Mouse (Mus musculus): ENCODE data around the gene Ccnt1. TPM values are rescaled to one million over a fixed set of nuclear protein-coding genes. Genes with fewer than 3 reads are reported as not detected.

The Ccnt1 gene
- total RNA-seq, 1 experiment = 59.1 TPM

GRCm38 (mm10) chr15:98512799-98513321, 57.9 kb downstream of the Ccnt1 start:
- TF ChIP-seq ZNF384 (IDR thresholded peaks at IDR 0.05; ENCODE audit: low read depth, low read length) = no peak
- no peak for TF ChIP-seq MAFK (IDR thresholded peaks at IDR 0.05; ENCODE audit: insufficient read depth, low read depth, low read length)
- no peak for TF ChIP-seq CHD2 (IDR thresholded peaks at IDR 0.05; ENCODE audit: low read depth, low read length)
- TF ChIP-seq HCFC1 (IDR thresholded peaks at IDR 0.05; ENCODE audit: borderline replicate concordance, insufficient read depth, low read length) = no peak
- no peak for TF ChIP-seq ZC3H11A (IDR thresholded peaks at IDR 0.05; ENCODE audit: borderline replicate concordance, low read depth, low read length)
- Histone ChIP-seq H3K36me3 (ENCODE audit: control insufficient read depth, insufficient read depth, low read length, poor library complexity, severe bottlenecking) (peaks cover 2% of the 10 kb centered on the region; the same call in 1 of the 2 replicates), H3K9me3 (ENCODE audit: control insufficient read depth, insufficient read depth, low read depth, low read length) (no peaks in the 10 kb centered on the region), H3K4me1 (ENCODE audit: control insufficient read depth in 2 of 2, insufficient read depth in 2 of 2, low read length in 2 of 2, poor library complexity in 1 of 2) (peaks cover 0 to 3% of the 10 kb centered on the region in 2 experiments; a peak in 2 of 4 replicates), H3K9ac (ENCODE audit: insufficient read depth, low read depth, low read length, poor library complexity, severe bottlenecking) (no peak overlapping the region), H3K4me3 (ENCODE audit: insufficient read depth in 1 of 2, low read depth in 1 of 2, low read length in 2 of 2, poor library complexity in 1 of 2, severe bottlenecking in 1 of 2) (no peak overlapping the region), H3K27ac (ENCODE audit: insufficient read depth, low read depth, low read length, poor library complexity, severe bottlenecking) (no peak overlapping the region)
- in situ Hi-C loops (cut with MboI; ENCODE audit: low sequenced_read_pairs in 2 of 2, unreplicated experiment in 2 of 2) = no loop called here
- no peak for DNase-seq (ENCODE audit: low read depth, low spot score)

- Histone ChIP-seq H3K9me3 (ENCODE audit: control insufficient read depth, insufficient read depth, low read depth, low read length) (no peaks in the 10 kb centered on the region), H3K27ac (ENCODE audit: insufficient read depth, low read depth, low read length, poor library complexity, severe bottlenecking) (no peak overlapping the region), H3K36me3 (ENCODE audit: control insufficient read depth, insufficient read depth, low read length, poor library complexity, severe bottlenecking) (no peaks in the 10 kb centered on the region), H3K9ac (ENCODE audit: insufficient read depth, low read depth, low read length, poor library complexity, severe bottlenecking) (no peak overlapping the region), H3K4me3 (ENCODE audit: insufficient read depth in 1 of 2, low read depth in 1 of 2, low read length in 2 of 2, poor library complexity in 1 of 2, severe bottlenecking in 1 of 2) (no peak overlapping the region), H3K4me1 (ENCODE audit: control insufficient read depth in 2 of 2, insufficient read depth in 2 of 2, low read length in 2 of 2, poor library complexity in 1 of 2) (peaks cover 0 to 8% of the 10 kb centered on the region in 2 experiments; a peak in 2 of 4 replicates)
- TF ChIP-seq MAFK (IDR thresholded peaks at IDR 0.05; ENCODE audit: insufficient read depth, low read depth, low read length) (no peak), ZNF384 (IDR thresholded peaks at IDR 0.05; ENCODE audit: low read depth, low read length) (no peak), CHD2 (IDR thresholded peaks at IDR 0.05; ENCODE audit: low read depth, low read length) (no peak), HCFC1 (IDR thresholded peaks at IDR 0.05; ENCODE audit: borderline replicate concordance, insufficient read depth, low read length) (no peak)
- in situ Hi-C loops (cut with MboI; ENCODE audit: low sequenced_read_pairs in 2 of 2, unreplicated experiment in 2 of 2) = no loop called here
- DNase-seq (ENCODE audit: low read depth, low spot score) = no peak
Measured at GRCm38 (mm10) chr15:98512232-98512631, 58.5 kb downstream of the Ccnt1 start.

GRCm38 (mm10) chr15:98511386-98511928, 59.3 kb downstream of the Ccnt1 start:
- no peak for DNase-seq (ENCODE audit: low read depth, low spot score)
- H3K36me3 ChIP-seq (ENCODE audit: control insufficient read depth, insufficient read depth, low read length, poor library complexity, severe bottlenecking) = no peaks in the 10 kb centered on the region
- H3K27ac ChIP-seq (ENCODE audit: insufficient read depth, low read depth, low read length, poor library complexity, severe bottlenecking) = no peak overlapping the region
- no peaks in the 10 kb centered on the region for H3K9me3 ChIP-seq (ENCODE audit: control insufficient read depth, insufficient read depth, low read depth, low read length)
- no peak overlapping the region for H3K4me3 ChIP-seq (ENCODE audit: insufficient read depth in 1 of 2, low read depth in 1 of 2, low read length in 2 of 2, poor library complexity in 1 of 2, severe bottlenecking in 1 of 2)
- no peak for TF ChIP-seq HCFC1 (IDR thresholded peaks at IDR 0.05; ENCODE audit: borderline replicate concordance, insufficient read depth, low read length)
- no peak for TF ChIP-seq CHD2 (IDR thresholded peaks at IDR 0.05; ENCODE audit: low read depth, low read length)
- TF ChIP-seq MAFK (IDR thresholded peaks at IDR 0.05; ENCODE audit: insufficient read depth, low read depth, low read length) = no peak
- TF ChIP-seq ZNF384 (IDR thresholded peaks at IDR 0.05; ENCODE audit: low read depth, low read length) = no peak
- no peak for TF ChIP-seq ZC3H11A (IDR thresholded peaks at IDR 0.05; ENCODE audit: borderline replicate concordance, low read depth, low read length)
- in situ Hi-C loops (cut with MboI; ENCODE audit: low sequenced_read_pairs in 2 of 2, unreplicated experiment in 2 of 2) = no loop called here
- peaks cover 0 to 8% of the 10 kb centered on the region in 2 experiments; a peak in 2 of 4 replicates for H3K4me1 ChIP-seq (ENCODE audit: control insufficient read depth in 2 of 2, insufficient read depth in 2 of 2, low read length in 2 of 2, poor library complexity in 1 of 2)
- H3K9ac ChIP-seq (ENCODE audit: insufficient read depth, low read depth, low read length, poor library complexity, severe bottlenecking) = no peak overlapping the region

GRCm38 (mm10) chr15:98510438-98511385, 60.0 kb downstream of the Ccnt1 start:
- H3K4me3 ChIP-seq (ENCODE audit: insufficient read depth in 1 of 2, low read depth in 1 of 2, low read length in 2 of 2, poor library complexity in 1 of 2, severe bottlenecking in 1 of 2) = peak overlapping the region; percentile 45 to 50
- H3K36me3 ChIP-seq (ENCODE audit: control insufficient read depth, insufficient read depth, low read length, poor library complexity, severe bottlenecking) = no peaks in the 10 kb centered on the region
- no peak overlapping the region for H3K27ac ChIP-seq (ENCODE audit: insufficient read depth, low read depth, low read length, poor library complexity, severe bottlenecking)
- TF ChIP-seq ZC3H11A (IDR thresholded peaks at IDR 0.05; ENCODE audit: borderline replicate concordance, low read depth, low read length) (peak; percentile 20; the same call in 1 of the 2 replicates), HCFC1 (IDR thresholded peaks at IDR 0.05; ENCODE audit: borderline replicate concordance, insufficient read depth, low read length) (no peak)
- H3K9ac ChIP-seq (ENCODE audit: insufficient read depth, low read depth, low read length, poor library complexity, severe bottlenecking) = peak overlapping the region; percentile 64; the same call in 1 of the 2 replicates
- in situ Hi-C loops (cut with MboI; ENCODE audit: low sequenced_read_pairs in 2 of 2, unreplicated experiment in 2 of 2) = no loop called here
- peak; percentile 86 for DNase-seq (ENCODE audit: low read depth, low spot score)
- peaks cover 0 to 8% of the 10 kb centered on the region in 2 experiments; a peak in 1 of 4 replicates for H3K4me1 ChIP-seq (ENCODE audit: control insufficient read depth in 2 of 2, insufficient read depth in 2 of 2, low read length in 2 of 2, poor library complexity in 1 of 2)
- H3K9me3 ChIP-seq (ENCODE audit: control insufficient read depth, insufficient read depth, low read depth, low read length) = no peaks in the 10 kb centered on the region

Data from ES-E14 (cell line).